Mouse (Mus musculus) embryo, embryonic 10.5 days (tissue): ENCODE measurements at regions not wholly inside any gene's neighbourhood (a gene's known extent, or its start where the extent isn't known, plus 50 kb on each side); places are given as distances from the start of the nearest gene placed in this dataset.
A peak's percentile ranks its signal among the peaks of the same experiment; 100 is the strongest.
"Not testable (repeated sequence)": the region's sequence is repeated elsewhere in the genome, so short reads cannot be mapped to it uniquely, and the experiment has no call there.

Experiments used
- DNase-seq: peaks from one replicate; pipeline ENCODE4 v3.0.0-alpha.2; 2015; ENCODE audit warnings: low spot score

DNA sequence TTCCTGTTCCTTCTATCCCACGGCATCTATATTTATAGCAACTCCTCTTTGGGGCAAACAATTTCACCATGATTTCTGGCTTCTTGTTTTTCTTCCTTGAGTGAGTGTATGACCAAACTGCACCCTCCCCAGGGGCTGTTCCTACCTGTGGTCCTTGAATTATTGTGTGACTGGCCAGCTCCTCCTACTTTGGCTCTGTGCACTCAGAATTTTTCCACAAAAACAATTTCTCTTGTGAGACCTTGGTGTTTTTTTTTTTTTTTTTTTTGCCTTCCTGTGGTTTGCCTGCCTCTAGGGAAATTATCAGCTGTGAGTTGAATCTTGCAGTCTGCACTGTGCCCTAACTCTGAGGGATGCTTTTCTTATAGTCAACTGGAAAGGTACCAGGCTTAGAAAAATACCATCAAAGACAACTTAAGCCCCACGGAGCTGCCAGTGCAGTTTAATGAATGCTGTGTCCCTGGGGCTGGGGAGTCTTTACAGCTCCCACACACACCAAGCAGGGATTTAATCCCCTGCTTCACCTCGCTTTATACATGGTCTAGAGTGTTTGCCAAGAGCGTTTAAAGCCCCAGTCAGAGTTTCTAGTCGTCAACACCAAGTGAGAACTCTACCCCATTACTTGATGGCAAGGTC is 216.2 kb upstream of the Sesn3 start:
- no peak for DNase-seq

DNA sequence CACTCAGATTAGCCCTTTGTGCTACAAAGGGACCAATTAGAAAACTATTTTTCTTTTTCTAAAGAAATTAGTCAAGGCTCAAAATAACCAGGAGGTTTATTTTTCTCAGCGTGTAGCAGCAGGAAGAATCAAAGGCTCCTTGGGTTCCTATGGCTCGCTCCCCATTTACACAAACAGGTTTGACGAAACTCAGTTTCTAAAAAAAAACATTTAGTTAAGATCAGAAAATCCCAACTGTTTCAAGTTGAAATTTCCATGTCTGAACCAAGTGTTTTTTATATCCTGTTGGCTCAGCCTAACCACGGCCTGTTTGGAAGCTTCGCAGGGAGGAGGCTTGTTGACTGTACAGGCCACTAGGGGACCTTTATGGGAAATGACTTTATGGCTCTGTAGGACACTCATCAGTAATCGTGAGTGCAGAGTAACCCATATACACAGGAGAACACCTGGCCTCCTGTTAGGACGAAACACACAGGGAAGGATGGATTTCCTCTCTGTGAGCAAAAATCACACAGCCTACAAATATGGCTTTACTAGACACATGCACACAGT is 215.6 kb upstream of the Sesn3 start:
- DNase-seq: peak; percentile 30

DNA sequence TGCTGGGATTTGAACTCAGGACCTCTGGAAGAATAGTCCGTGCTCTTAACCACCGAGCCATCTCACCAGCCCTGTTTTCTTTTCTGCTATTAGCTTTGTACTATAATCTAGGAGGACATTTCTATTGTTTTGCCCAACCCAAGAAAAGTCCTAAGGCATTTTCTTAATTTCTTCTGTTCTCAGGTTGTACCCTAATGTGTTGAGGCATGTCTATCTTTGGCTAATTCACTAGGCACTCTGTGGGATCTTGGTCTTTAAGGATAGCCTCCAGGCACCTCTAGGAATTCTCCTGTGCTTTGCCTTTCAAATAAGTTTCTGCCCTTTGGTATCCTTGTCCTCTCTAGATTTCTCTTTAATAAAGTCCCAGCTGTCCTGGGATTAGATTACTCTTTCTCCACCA is 214.6 kb upstream of the Sesn3 start:
- DNase-seq: no peak

DNA sequence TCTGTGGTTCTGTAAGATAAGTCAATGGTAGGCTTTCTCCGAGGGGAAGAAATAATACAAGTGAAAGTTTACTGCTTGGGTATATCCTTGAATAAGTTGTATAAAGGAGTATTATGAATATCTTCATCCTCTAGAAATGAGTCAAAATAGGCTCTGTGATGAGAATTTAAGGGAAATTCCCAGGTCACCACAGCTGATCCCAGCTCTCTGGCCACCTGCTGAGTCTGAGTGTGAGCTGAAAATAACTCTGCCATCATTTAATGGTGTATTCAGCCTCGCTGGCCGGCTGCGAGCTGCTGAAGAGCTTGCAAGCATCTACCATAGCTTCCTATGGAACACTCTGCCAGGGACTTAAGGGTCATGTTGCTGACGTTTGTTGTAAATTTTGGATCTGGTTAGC is 213.5 kb upstream of the Sesn3 start:
- DNase-seq: no peak

DNA sequence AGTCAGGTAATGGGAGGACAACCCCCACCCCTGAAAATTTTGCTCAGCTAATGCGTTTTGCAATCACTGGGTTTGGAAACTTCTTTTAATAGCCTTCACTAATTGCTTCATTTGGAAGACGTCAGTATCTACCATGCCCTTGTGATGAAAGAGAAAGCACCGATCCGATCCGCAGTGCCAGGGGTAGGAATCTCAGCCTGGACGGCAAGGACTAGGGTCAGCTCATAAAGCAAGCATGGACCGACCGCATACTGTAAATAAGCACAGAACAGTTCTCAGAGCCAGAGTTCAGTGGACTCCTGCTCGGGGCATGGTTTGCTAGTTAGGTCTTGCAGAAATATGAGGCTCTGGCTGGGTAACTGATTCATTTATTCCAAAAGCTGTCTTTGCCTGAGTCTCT is 213.0 kb upstream of the Sesn3 start:
- DNase-seq: no peak

DNA sequence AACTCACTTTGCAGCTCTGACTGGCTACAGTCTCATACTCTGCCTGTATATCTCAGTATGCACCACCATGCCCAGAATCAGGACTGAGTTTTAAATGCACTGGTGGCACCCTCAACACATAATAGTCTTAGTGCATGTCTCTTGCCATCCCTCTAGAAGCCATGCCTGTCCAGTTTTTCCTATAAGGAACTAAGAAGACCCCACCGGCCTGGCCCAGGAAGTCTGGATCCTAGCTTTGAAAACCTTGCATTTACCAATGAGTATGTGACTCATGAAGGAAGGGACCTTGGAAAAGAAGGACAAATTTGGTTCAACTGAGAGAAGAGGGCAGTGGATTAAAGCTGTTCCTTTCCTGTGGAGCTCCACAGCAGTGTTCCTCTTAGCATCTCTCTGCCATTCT is 212.2 kb upstream of the Sesn3 start:
- no peak for DNase-seq

DNA sequence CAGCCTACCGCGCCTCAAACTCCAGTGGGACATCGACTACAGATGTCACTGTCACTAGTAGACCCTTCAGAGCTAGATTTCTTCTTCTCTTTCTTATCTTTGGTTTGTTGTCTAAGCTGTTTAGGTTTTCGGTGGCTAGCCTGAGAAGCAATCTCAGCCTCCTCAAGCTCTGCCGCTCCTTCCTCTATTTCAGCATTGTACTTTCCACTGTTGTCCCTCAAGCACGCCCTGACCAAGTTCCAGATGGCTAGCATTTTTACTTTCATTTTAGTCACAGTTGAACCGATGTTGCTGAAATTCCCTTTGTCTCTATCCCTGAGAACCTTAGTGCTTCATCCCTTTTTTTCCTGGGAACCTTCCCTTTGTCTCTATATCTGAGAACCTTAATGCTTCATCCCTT is 208.1 kb upstream of the Sesn3 start:
- not testable (repeated sequence) for DNase-seq

DNA sequence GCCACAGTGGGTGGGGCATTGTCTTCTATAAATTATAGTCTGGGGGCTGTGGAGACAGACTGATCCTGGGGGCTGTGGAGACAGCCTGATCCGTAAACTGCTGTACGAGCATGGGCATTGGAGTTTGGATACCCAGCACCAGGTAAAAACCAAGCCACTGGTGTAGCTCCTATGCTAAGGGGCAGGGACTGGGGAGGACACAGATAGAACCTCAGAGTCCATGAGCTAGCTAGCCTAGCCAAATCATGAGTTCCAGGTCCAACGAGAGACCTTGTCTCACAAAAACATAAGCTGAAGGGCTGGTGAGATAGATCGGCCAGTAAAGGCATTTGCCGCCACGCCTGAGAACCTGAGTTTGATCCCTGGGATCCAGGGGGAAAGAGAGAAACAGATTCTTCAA is 205.8 kb upstream of the Sesn3 start:
- no peak for DNase-seq

DNA sequence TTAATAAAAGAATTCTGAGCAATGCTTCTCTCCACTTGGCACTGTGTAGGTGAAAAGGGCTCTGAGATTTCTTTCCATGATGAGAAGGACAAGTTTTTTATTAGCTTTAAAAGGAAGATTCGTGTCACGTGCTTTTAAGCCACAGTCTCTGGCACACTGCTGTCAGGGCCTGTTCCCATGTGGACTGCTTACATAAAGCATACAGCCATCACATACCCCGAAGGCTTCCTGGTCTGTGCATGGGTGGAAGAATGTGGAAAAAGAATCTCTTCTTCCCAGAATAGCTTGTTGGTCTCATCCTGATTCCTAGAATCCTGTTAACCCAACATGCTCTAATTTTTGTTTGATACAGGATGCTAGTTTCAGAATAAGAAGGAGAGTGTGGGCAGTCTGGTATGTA is 205.1 kb upstream of the Sesn3 start:
- no peak for DNase-seq

DNA sequence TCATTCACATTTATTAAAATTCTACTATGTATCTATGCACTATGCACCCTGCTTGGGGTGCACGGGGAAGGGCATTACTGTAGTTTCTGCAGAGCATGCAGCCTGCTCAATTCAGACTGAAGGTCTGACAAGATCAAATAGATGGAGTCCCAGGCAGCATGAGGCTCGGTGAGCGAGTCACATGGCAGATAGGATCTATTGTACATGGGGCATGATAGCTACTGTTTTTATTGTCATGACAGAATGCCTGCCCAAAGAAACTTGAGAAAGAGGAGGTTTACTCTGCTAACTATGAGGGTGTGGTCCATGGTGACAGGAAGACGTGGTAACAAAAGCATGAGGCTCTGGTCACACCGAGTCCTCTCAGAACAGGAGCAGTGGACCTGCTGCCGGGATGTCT is 203.1 kb upstream of the Sesn3 start:
- DNase-seq: no peak

DNA sequence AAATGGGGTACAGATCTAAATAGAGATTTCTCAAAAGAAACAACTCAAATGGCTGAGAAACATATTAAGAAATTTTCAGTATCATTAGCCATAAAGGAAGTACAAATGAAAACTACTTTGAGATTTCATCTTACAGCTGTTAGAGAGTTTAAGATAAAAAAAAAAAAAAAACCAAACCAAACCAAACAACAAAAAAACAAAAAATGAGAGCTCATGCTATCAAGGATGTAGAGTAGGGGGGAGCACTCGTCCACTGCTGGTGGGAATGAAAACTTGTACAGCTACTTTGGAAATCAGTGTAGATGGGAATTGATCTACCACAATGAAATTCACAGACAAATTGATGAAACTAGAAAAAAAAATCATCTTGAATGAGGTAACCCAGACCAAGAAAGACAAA is 201.9 kb upstream of the Sesn3 start:
- DNase-seq: no peak

DNA sequence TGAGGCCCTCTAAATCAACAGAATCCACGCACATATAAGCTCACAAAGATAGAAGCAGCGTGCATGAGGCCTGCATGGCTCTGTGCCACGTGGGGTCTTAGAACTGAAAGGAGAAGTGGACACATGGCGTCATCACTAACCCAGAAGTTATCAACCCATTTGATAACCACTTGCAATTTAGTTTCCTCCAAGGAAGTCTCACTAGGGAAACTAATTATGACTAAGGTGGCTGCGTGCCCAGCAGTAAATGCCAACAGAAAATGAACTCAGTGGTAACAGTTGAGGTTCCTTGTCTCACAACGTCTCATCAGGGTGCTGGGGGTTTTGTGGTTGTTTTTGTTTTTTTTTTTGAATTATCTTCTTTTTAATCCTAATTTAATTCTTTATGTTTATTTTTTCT is 200.6 kb upstream of the Sesn3 start:
- DNase-seq: no peak

DNA sequence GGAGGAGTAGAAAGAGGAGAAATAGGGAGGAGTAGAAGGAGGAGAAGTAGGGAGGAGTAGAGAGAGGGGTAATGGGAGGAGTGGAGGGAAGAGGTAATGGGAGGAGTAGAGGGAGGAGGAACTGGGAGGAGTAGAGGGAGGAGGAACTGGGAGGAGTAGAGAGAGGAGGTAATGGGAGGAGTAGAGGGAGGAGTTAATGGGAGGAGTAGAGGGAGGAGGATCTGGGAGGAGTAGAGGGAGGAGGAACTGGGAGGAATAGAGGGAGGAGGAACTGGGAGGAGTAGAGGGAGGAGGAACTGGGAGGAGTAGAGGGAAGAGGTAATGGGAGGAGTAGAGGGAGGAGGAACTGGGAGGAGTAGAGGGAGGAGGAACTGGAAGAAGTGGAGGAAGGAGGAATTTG is 200.0 kb upstream of the Sesn3 start:
- not testable (repeated sequence) for DNase-seq

DNA sequence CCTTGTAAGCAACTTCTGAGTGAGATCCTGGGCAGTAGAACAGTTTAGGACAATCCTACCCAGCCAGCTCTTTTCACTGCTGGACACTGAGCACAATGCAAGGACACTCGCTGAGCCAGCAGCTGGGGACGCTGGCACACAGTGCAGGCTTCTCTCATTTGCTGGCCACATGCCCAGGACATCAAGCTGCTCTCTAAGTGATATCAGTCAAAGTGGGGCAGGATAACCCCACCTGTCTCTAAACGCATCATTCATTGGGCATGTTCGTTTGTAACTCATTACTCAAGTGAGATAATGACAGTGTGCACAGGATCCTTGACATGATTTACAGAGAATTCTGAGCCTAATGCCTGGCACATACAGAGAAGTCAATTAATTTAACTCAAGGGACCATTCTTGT is 199.4 kb upstream of the Sesn3 start:
- DNase-seq: no peak

DNA sequence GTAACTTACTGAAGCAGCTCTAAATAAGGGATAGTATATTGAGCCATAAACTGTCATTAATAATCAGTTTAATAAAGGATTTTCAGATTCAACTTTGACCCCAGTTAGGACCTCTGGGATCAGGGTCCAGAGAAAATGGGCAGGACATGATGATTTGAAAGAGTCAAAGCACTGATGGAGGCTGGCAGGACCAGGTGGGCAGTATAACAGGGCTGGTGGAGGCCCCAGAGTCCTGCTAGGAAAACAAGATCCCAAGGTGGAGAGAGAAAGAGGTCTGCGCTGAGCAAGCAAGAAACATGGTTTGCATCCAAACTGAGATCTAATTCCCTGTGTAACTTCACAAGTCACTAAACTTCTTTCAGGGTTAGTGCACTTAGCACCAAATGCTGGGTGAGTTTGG is 199.0 kb upstream of the Sesn3 start:
- DNase-seq: no peak

DNA sequence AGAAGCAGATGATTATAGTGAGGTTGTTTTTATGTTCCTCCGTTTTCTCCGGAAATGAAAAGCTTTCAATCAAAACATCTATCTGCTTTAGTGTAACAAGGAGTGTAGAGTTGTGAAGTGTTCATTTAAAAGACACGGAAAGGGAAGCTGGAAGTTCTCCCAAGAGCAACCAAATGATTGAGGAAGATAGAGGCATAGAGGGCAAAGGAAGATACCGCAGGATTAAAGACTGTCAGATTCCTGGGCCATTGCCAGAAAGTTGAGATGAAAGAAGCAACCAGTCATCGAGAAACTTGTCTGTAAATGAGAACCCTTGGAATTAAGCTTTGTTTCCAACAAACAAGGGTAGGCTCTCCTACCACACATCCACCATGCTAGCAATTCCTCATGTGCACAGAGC is 198.1 kb upstream of the Sesn3 start:
- no peak for DNase-seq

DNA sequence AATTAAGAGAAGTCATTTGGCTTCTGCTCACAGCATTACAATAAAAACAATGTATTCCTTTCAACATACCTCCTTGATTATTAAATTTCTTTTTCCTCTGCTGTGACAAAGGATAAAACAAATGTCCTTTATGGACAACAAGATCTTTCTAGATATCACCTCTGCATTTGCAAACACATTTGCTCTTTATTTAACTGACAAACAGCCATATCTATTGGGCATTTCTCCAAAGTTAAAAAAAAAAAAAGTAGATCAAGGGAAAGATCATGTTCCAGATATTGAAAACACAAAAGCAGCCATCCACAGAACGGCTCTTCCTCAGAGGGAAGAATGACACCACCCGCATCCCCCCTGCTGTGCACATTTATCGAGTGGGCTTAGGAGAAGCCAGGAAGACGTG is 193.7 kb upstream of the Sesn3 start:
- DNase-seq: no peak

DNA sequence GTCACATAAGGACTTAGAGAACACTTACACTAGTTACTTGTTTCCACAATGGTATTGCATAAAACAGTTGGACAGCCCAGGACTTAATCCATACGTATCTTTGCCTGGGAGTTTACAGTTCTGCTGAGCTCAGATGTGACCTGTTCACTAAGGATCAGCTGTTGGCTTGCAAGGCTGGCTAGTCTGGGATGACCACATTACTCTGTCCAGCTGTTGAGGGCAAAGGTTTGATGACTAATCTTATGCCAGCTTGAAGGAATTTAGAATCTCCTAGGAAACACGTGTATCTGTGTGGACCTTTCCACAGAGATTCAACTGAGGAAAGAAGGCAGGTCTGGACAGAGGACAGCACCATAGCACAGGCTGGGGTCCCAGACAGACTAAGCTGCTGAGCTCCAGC is 188.7 kb upstream of the Sesn3 start:
- no peak for DNase-seq

DNA sequence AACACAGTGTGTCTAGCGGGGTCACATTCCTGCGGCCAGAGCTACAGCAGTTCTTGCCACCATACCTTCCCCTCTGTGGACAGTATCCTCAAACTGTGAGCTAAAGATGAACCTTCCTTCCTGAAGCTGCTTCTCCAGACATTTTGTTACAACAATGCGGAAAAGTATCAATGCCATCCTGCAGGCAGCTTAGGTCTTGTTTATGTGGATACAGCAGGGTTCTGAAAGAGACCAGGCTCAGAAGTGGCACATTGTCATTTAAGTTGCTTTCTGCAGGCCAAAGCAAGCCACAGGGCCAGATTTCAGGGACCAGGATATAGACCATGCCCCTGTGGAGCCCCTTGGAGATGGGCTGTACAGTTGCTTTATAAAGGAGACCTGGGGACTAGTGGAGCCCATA is 188.3 kb upstream of the Sesn3 start:
- no peak for DNase-seq

DNA sequence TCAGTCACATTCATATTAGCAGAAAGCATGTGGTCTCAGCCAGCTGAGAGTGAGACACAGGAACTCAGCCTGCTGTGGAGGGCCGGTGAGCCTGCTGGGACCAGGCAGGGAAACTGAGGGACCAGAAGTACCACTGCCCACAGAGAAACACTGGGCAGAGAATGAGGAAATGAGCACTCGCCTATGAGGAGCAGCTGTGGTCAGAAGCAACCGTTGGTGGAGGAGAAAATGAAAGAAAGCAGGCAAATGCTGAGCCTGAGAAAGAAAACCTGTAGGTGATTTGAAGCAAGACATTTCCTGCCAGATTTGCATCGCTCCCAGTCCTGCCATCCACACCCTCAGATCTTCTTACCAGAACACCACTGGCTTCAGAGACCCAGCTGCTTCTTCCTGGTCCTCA is 187.0 kb upstream of the Sesn3 start:
- DNase-seq: no peak

DNA sequence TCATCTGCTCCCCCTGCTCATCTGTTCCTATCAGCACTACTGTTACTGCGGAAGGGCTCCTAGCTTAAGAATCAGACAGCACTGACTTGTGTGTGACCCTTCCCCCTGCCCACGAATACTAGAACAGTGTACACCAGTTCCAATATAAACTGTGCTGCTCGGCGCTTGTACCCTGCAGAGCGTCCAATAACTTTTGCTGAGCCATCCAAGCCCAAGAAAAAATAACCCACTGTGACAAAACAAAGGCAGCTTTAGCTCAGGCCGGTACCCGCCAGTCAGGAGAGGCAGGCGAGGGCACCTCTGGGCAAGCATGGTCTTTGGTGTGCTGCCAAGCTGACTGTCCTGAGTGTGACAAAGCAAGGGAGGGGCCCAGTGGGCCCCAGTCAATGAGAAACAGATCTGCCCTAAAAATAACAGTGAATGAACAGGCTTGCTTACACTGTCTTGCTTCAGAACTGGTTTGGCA is 185.0 kb upstream of the Sesn3 start:
- no peak for DNase-seq

DNA sequence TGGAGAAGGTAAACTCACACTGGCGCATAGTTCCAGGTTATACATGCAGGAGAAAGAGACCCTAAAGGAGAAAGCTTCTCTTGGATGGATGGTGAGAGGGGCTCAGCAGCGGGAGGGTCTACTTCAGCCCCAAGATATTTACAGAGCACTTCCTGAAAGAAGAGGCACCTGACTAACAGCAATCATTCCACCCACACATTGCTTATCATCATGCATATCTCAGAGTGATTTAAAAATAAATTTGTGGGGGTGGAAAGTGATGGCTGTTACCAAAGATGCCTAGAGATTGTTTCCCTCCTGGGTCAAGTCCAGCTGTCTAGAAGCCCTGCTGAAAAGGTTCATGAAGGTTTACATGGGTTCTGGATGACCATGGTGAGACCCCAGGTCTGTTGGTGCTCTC is 184.4 kb upstream of the Sesn3 start:
- no peak for DNase-seq

DNA sequence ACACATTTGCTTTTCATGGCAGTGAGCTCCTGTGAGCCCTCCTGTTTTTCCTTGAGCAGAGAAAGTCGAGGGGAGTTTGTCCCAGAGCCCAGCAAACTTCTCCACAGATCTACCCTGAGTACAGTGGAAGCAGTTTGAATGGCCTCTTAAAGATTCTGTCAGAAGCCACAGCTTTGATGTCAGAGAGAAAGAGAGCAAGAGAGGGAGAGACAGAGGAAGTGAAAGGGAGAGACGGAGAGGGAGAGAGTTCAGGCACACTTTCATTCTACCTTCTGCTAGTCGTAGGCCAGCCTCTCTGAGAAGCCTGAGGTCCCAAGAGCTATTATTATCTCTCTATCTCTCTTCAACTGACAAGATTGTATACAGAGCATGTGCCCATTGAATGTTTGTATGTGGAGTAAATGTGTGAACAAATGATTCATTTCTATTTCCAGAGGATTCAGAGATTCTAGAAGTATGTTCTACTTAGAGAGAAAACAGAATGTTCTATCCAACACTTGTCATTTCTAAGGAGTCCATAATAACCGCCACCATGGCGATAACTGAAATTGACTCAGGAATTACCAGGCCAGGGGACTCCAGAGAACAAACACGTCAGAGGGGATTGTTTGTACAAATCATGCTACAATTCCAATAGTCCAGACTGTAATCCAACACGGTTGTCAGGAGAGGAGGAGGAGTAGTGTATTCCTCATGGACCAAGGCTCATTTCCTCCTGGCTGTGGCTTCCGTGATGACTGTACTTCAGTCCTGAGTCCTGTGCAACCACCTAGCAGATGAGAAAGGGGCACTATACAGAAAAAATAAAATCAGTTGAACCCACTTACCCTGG is 183.6 kb upstream of the Sesn3 start:
- DNase-seq: no peak

DNA sequence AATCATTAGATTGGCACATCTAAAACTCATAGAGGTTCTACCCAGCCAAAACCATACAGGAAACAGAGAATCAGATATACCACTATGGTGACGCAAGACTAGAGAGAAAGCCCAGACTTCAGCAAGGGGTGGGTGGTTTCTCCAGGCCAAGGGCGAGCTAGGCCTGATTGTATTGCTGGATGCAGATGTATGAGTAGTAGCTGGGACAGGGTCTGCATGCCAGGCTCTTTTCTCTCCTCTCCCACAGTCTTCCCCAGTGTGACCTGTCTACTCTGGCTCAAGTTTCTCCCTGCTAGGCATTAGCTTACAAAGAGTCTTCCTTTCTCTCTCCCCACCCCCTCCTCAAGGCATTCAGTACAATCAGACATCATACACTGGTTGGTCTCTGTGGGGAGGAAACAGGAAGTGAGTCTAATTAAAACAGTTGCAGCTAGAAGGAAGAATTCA is 181.8 kb upstream of the Sesn3 start:
- DNase-seq: peak; percentile 29
